Mouse (Mus musculus) T-helper 2 cell (primary cell): Measurements from ENCODE around the gene Mup4.
"Not testable (repeated sequence)": the region's sequence is repeated elsewhere in the genome, so short reads cannot be mapped to it uniquely, and the experiment has no call there.

Experiments
- in situ Hi-C: fragments of 300-600 bp; cut with MboI, MseI; formaldehyde crosslinking; loops from one replicate; pipeline ENCODE4 v1.15.1; 2025; ENCODE audit warnings: high pct_unique_total_duplicates

Mup4 gene

DNA sequence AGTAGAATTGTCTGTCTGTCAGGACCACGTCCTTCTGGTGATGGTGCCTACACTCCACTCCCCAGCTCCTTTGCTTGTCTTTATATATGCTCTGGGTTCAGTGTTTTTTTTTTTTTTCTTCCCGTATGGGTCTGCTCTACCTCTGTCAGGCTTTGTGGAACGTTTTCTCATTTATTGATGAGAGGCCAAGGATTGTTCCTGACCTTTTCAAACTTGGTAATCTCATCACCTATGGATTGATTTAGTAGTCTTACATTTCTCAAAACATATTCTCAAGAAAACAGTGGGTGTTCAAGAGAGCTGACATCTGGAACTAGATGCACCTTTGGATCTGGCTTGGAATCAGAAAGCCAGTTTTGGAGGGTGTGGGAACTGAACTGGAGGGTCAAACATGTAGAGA is at the start of gene Mup4:
Mup4 (minus strand) TSS at position 101 of the 400 bp plus-strand sequence.
- in situ Hi-C loops: no loop called here

DNA sequence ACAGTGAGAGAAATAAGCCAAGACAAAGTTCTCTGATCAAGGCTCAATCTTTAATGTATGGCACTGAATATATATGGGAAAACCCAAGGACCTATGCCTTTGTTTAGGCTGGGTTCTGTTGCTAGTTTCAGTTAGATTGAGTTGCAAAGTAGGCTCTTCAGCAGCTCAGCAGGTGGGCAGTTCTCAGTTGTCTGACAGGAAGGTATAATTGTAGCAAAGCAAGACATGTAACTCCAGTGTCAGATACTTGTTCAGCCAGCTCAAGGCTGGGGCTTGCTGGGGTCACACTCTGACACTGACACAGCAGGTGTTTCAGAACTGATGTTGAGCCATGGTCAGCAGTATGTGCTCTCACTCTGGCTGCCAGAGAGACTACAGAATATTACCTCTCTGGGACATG is 37.4 kb upstream of the Mup4 start:
- in situ Hi-C loops: not testable (repeated sequence)

DNA sequence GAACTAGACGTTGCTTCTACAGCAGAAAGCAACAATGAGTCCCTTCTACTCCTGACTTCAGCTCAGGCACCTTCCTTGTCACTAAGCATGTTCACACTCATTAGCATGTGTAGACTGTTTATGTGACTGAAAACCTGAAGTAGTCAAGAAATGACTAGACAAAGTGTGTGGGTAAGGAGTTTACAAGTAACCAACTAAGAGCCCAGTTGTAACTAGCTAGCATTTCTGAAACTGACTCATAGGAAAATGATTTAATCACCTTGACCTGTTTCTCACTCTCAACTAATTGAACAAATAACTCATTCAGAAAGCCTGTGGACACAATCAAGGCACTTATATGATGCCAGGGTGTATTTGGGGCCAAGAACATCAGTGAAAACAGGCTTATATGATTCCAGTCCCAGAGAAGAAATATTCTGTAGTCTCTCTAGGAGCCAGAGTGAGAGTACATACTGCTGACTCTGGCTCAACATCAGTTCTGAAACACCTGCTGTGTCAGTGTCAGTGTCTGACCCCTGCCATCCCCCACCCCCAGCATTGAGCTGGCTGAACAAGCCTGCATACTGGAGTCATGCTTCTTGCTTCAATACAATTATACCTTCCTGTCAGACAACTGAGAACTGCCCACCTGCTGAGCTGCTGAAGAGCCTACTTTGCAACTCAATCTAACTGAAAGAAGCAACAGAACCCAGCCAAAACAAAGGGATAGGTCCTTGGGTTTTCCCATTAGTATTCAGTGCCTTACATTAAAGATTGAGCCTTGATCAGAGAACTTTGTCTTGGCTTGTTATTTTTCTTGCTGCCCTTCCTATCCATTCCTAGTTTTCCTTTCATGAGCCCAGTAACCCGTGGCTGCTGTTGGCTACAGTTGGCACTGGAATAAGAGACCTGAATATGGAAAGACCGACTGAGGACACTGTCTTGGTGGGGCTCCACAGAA is 3.2 kb upstream of the Mup4 start, which contains the start of gene Mup6:
Mup6 (plus strand) TSS at position 890 of the 940 bp plus-strand sequence.
- in situ Hi-C loops: no loop called here

DNA sequence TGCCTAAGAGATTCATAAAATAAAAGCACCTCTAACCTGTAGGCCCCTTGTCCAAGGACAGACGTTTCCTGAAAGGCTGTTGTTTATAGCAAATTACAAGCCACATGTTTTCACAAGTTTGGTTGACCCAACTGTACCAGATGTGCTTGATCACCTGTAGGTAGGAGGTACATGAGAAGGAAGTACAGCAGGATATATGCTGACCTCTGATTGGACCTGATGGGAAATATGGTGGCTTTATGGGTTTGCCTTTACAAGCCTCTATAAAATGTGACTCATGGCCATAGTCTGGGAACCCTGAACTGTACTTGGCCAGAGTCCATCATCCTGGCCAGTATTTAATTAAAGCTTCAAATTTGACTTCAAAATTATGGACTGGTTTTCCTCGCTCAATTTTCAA is 23.0 kb downstream of the Mup4 start:
- in situ Hi-C loops: no loop called here

DNA sequence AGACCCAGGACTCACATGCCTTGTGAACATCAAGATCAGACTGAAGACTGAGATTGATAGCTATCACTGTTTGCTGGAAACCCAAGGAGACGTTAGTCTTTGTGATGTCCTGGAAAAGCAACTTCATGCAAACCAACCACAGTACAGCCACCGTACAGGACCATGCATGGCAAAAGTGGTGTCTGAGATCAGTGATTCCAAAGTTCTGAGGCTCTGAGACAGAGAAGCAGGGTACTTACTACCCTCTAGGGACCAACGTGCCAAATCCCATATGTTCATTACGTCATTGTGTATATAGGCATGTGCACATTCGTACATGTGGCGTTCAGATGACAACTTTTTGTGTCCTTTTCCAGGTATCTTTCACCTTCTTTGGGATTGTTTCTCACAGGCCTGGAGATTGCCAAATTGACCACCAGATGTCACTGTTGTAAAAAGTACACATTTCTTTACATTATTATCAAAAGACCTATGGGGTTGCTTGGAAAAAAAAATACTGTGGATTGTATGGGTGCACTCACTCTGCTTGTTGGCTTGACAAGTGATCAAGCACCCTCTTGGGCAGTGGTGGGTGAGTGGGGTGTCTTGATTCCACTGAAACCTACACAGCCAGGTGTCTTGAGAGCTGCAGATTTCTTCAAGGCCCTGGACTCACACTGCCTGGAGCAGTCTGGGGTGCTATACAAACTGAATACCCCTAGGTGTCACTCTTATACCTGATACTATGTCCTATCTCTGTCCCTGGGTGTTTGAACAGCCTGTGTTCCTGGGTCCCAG is 27.8 kb downstream of the Mup4 start:
- in situ Hi-C loops: no loop called here

DNA sequence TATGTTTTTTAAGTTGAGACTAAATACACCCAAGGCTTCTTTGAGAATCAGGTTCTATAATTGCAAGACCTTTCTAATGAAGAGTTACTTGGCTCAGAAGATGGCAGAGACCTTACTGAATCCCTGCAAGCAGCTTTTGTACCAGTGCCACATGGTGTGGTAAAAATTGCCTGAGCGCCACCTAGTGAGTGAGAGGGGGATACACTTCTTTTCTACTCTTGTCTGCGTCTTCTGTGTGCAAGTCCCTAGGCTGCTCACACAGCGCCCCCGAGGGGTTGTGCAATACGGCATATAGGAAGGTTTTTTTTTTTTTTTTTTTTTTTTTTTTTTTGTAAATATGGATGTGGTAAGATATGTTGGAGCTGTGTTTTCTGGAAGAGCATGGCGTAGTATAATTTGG is 32.2 kb downstream of the Mup4 start:
- in situ Hi-C loops: no loop called here

DNA sequence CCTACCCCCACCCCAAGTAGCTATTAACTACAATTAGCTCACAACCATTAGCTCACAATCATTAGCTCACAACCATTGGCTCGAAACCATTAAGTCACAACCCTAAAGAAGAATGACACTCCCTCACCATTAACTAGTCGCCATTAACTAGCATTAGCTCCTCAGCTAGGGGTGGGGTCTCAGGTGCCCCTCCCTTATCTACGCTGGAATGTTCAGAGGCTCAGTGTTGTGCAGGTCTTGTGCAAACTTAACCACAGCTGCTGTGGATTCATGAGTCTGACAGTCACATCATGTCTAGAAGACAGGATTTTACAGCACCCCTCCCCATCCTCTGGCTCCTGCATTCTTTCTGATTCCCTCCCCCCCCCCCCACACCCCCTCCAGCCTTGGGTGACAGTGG is 32.8 kb downstream of the Mup4 start:
- in situ Hi-C loops: no loop called here

DNA sequence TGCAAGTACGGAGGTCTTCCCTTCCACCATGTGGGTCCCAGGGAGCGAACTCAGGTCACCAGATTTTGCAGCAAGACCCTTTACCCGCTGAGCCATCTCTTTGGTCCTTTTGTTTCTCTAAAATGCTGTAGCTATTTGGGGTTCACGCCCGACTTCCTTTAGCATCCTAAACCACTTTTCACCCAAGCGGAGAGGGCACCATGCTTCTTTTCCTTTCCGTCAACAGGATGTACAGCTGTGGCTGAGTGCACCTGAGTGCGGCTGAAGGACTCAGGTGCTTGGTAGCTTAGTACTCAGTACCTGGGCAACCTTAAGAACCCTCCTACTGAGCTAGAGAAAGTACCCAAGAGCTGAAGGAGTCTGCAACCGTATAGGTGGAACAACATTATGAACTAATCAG is 35.4 kb downstream of the Mup4 start:
- in situ Hi-C loops: no loop called here

DNA sequence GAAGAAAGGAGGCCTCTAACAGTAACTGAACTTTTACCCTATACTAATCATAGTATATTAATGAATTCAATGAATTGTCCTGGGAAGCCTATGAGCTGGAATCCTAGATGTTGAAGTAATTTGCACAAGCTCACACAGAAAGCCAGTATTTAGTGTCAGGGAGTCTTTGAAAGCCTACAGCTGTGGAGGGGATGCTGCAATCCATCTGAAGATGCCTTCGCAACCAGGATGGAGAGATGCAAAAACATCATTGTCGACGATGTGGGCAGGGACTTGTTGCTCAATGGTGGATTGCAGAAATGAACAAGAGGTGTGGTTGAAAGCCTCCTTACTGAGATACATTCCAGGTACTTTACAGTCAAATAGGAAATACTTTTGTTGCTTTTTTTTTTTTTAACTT is 42.5 kb downstream of the Mup4 start:
- in situ Hi-C loops: no loop called here

DNA sequence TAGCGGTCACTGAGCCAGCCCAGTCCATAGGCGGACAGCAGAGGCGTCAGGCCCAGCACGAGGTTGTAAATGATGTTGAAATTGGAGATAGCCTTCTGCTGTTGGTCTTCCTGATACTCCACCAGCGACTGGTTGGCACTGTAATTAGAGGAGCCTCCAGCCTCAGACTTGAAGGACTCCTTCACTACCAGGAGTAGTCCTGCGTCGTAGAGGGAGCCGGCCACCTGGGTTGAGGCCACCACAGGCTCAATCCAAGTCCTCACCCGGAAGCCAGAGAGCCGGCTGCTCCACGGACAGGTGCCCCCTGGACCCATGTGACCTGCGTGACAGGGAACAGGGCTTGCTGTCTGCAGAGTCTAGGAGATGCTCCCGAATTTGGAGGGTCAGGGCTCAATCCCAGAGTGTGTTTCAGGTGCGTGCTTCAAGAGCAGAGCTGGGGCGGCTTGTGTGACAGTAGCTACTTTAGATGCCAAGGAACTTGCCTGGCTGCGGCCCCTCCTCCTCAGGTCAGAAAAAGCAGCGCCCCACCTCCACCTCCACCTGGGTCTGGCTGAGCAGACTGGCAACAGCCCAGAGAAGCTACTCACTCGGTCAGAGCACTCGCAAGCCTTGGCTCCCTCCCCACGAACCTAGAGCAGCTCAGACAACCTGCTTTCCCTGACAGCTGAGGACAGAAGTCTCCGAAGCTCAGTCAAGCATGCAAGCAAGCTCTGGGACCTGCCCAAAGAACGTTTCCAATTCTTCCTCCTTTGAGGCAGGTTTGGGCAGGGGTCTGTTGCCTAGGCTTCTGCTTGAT is 45.7 kb downstream of the Mup4 start, which contains the start of gene Slc46a2:
Slc46a2 (minus strand) TSS at position 449 of the 796 bp plus-strand sequence.
- in situ Hi-C loops: no loop called here

DNA sequence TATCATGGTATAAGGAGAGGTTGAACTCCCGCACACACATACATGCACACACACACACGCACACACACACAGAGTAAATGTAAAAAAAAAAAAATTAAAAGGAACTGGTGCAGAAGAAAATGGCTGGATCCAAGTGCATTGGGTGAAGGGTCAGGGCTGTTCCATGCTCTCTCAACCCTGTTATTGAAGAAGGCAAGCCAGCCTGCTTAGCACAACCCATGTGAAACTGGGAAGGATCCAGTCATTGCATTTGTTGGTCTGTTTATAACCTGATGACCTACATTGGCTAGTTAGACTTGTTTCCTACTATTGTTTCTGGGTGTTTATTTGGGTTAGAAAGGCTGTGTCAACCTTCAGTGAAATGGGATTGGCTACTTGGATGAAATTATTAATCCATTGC is 51.7 kb downstream of the Mup4 start:
- in situ Hi-C loops: loop anchor here (10.0 kb wide), 1 partner anchor 414 kb away; no protein-coding TSS in a partner anchor

DNA sequence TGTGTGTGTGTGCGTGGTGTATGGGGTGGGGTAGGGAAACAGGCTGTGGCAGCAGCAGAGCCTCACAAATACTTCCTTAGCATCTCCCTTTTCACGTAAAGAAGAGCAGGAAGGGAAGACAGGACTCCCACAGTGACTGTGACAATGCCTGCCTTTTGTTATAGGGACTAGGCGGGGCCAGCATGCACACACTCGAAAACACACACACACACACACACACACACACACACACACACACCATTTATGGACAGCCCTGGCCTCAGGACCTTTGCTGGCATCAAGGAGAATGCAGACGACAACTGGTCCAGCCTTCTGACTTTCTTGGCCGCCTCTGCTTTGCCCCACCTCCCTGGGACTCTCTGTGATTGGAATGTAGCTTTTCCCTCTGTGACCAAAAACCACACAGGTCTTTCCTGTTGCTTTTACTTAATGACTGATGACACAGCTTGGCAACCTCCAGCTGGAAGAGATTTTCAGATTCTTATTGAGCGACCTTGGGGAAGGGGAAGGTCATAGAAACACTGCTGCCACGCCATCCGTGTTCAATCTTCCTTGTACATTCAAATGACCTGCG is 52.8 kb downstream of the Mup4 start:
- in situ Hi-C loops: loop anchor here (10.0 kb wide), 1 partner anchor 413 kb away; no protein-coding TSS in a partner anchor

DNA sequence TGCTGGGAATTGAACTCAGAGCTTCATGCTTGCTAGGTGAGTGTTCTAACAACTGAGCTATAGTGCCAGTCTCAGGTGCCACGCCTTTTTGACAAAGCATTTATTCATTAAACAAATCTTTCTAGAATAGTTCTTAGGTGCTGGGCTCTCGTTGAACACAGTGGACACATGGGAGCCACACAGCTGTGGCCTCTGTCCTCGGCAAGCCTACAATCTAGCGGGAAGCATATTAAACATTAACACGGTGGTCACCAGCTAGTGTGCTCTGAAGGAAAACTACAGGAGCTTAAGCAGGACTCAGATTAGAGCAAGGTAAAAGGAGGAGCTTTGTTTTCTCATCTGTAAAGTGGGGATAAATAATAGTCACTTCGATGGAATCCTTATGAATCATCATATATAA is 53.4 kb downstream of the Mup4 start:
- in situ Hi-C loops: loop anchor here (10.0 kb wide), 1 partner anchor 412 kb away; no protein-coding TSS in a partner anchor
